Comparison of ENCODE assay signal across 8 mouse cellular contexts in genomic region chr9:15280491-15280879, GRCm38 (mm10). TPM values are rescaled to one million over a fixed set of nuclear protein-coding genes. Genes with fewer than 3 reads are reported as not detected.
DNase-seq lines count a peak whose midpoint lies in the region; ATAC-seq and TF ChIP-seq lines count a peak whose summit lies in the region.

No protein-coding gene starts in this region.

- intact Hi-C loops in heart, postnatal 25 days (cut with DNase I): loop anchor here (2.0 kb wide), 1 partner anchor 28 kb away; no protein-coding TSS in a partner anchor

- ATAC-seq in heart, embryonic 14.5 days (ENCODE audit: insufficient number of reproducible peaks, insufficient read depth, low FRiP score, low read depth): no peak
- no peak for ATAC-seq in G1E (ENCODE audit: extremely low read depth, insufficient number of reproducible peaks, low FRiP score, poor library complexity, severe bottlenecking)
- ATAC-seq in megakaryocyte-erythroid progenitor cell, adult 5-6 weeks (replicated peaks; ENCODE audit: low FRiP score, low TSS enrichment, poor library complexity, severe bottlenecking): peak; percentile 56
- no peak for ATAC-seq in erythroid progenitor cell, adult 5-6 weeks (replicated peaks; ENCODE audit: low FRiP score, poor library complexity, severe bottlenecking)

- H3K4me2 ChIP-seq in heart, embryonic 14.5 days (ENCODE audit: low read length): peak overlapping the region; percentile 88

- no peak for DNase-seq in heart, postnatal 25 days (ENCODE audit: low spot score)
- DNase-seq in G1E (ENCODE audit: low spot score): no peak
- no peak for DNase-seq in hindbrain, embryonic 10.5 days (ENCODE audit: low spot score)
- DNase-seq in urinary bladder, postnatal 10 days (ENCODE audit: low spot score): no peak
- no peak for DNase-seq in ovary, postnatal 14 days (ENCODE audit: low spot score)

- H3K9me3 ChIP-seq in heart, embryonic 14.5 days (ENCODE audit: control insufficient read depth, low read length): no peaks in the 10 kb centered on the region
- no peaks in the 10 kb centered on the region for H3K9me3 ChIP-seq in G1E (replicated peaks)
- H3K9me3 ChIP-seq in hindbrain, embryonic 10.5 days: no peaks in the 10 kb centered on the region

- H3K36me3 ChIP-seq in heart, embryonic 14.5 days (ENCODE audit: control insufficient read depth, insufficient read depth, low read length): peaks cover 21% of the 10 kb centered on the region
- peaks cover 37% of the 10 kb centered on the region for H3K36me3 ChIP-seq in G1E (replicated peaks)
- H3K36me3 ChIP-seq in hindbrain, embryonic 10.5 days: peaks cover 19% of the 10 kb centered on the region

- peaks cover 2 to 13% of the 10 kb centered on the region in 2 experiments; a peak in 3 of 4 replicates for H3K4me1 ChIP-seq in heart, embryonic 14.5 days (ENCODE audit: control insufficient read depth in 2 of 2, insufficient read depth in 2 of 2, low read length in 2 of 2)
- peaks cover 37% of the 10 kb centered on the region for H3K4me1 ChIP-seq in G1E (ENCODE audit: insufficient read depth, low read depth, low read length)
- peaks cover 24% of the 10 kb centered on the region for H3K4me1 ChIP-seq in hindbrain, embryonic 10.5 days (replicated peaks)

- H3K9ac ChIP-seq in heart, embryonic 14.5 days (ENCODE audit: low read length): peak overlapping the region; percentile 94

- H3K27ac ChIP-seq in heart, embryonic 14.5 days (replicated peaks in 1 of 2; ENCODE audit: control insufficient read depth in 1 of 2, insufficient read depth in 1 of 2, low read depth in 2 of 2, low read length in 2 of 2): peak overlapping the region; percentile 2 to 74; a peak in 3 of 4 replicates
- H3K27ac ChIP-seq in hindbrain, embryonic 10.5 days: peak overlapping the region; percentile 89

- no peak for TF ChIP-seq CTCF in G1E (IDR thresholded peaks at IDR 0.05; ENCODE audit: low read depth, low read length)

- WGBS in heart, embryonic 14.5 days: 46% methylated on average over 5 of the region's 5 CpGs
- 55% methylated on average over 5 of the region's 5 CpGs for WGBS in hindbrain, embryonic 10.5 days

- peak overlapping the region; percentile 83 to 88 for H3K4me3 ChIP-seq in heart, embryonic 14.5 days (ENCODE audit: control insufficient read depth in 1 of 2, insufficient read depth in 1 of 2, low read depth in 1 of 2, low read length in 2 of 2)
- peak overlapping the region; percentile 84 for H3K4me3 ChIP-seq in G1E (ENCODE audit: low read depth, low read length)
- peak overlapping the region; percentile 84 for H3K4me3 ChIP-seq in hindbrain, embryonic 10.5 days

- no peaks in the 10 kb centered on the region for H3K27me3 ChIP-seq in heart, embryonic 14.5 days (ENCODE audit: control insufficient read depth, insufficient read depth, low read length)
- H3K27me3 ChIP-seq in G1E (ENCODE audit: insufficient read depth, low read length): no peaks in the 10 kb centered on the region
- no peaks in the 10 kb centered on the region for H3K27me3 ChIP-seq in hindbrain, embryonic 10.5 days (ENCODE audit: insufficient read depth, poor library complexity, severe bottlenecking)

RNA-seq across cellular contexts. Expression of gene Med17, which starts 0.8 kb away (rescaled TPM):
- 20.5 and 25.8 TPM in 2 replicates for polyA plus RNA-seq in heart, embryonic 14.5 days (2014; fragmentation: Nextera tagmentation; extraction: Ambion mirVana)
- total RNA-seq in heart, postnatal 25 days (2021): 10 to 100 TPM; 15.1 to 15.7 TPM
- total RNA-seq in G1E (2014; fragmentation: Nextera tagmentation) (28.9 and 38.2 TPM in 2 replicates), G1E (2017) (56.3 and 59.6 TPM in 2 replicates)
- 15.7 and 17.0 TPM in 2 replicates for polyA plus RNA-seq in G1E (2012)
- 37.6 and 42.4 TPM in 2 replicates for polyA plus RNA-seq in hindbrain, embryonic 10.5 days (2016; fragmentation: Nextera tagmentation; extraction: Ambion mirVana)
- total RNA-seq in megakaryocyte-erythroid progenitor cell, adult 5-6 weeks (2014; fragmentation: Nextera tagmentation): 26.1 and 33.5 TPM in 2 replicates
- 28.2 and 37.4 TPM in 2 replicates for total RNA-seq in megakaryocyte-erythroid progenitor cell, adult 5-6 weeks (2017)
- total RNA-seq in erythroid progenitor cell, adult 5-6 weeks (2015; ENCODE audit: low replicate concordance): 12.6 and 14.4 TPM in 2 replicates
- total RNA-seq in erythroid progenitor cell, adult 5-6 weeks (2017; ENCODE audit: low replicate concordance): 12.9 and 16.0 TPM in 2 replicates

RNA-seq across cellular contexts. Expression of gene Taf1d, which starts 25.5 kb away (rescaled TPM):
- 42.5 and 48.4 TPM in 2 replicates for polyA plus RNA-seq in heart, embryonic 14.5 days (2014; fragmentation: Nextera tagmentation; extraction: Ambion mirVana)
- 10 to 100 TPM; 28.0 to 32.3 TPM for total RNA-seq in heart, postnatal 25 days (2021)
- 250 and 268 TPM in 2 replicates for total RNA-seq in G1E (2014; fragmentation: Nextera tagmentation)
- 657 and 752 TPM in 2 replicates for total RNA-seq in G1E (2017)
- 12.9 and 17.9 TPM in 2 replicates for polyA plus RNA-seq in G1E (2012)
- 53.6 and 83.4 TPM in 2 replicates for polyA plus RNA-seq in hindbrain, embryonic 10.5 days (2016; fragmentation: Nextera tagmentation; extraction: Ambion mirVana)
- total RNA-seq in megakaryocyte-erythroid progenitor cell, adult 5-6 weeks (2014; fragmentation: Nextera tagmentation): 439 and 454 TPM in 2 replicates
- total RNA-seq in megakaryocyte-erythroid progenitor cell, adult 5-6 weeks (2017): 1,383 and 1,827 TPM in 2 replicates
- 113 and 124 TPM in 2 replicates for total RNA-seq in erythroid progenitor cell, adult 5-6 weeks (2015; ENCODE audit: low replicate concordance)
- 307 and 435 TPM in 2 replicates for total RNA-seq in erythroid progenitor cell, adult 5-6 weeks (2017; ENCODE audit: low replicate concordance)

RNA-seq across cellular contexts. Expression of gene 4931406C07Rik, which starts 25.8 kb away (rescaled TPM):
- 5.7 and 6.7 TPM in 2 replicates for polyA plus RNA-seq in heart, embryonic 14.5 days (2014; fragmentation: Nextera tagmentation; extraction: Ambion mirVana)
- 1 to 10 TPM; 4.6 to 5.6 TPM for total RNA-seq in heart, postnatal 25 days (2021)
- total RNA-seq in G1E (2014; fragmentation: Nextera tagmentation): 26.9 and 28.0 TPM in 2 replicates
- total RNA-seq in G1E (2017): 10.0 and 12.8 TPM in 2 replicates
- 1.6 and 1.8 TPM in 2 replicates for polyA plus RNA-seq in G1E (2012)
- polyA plus RNA-seq in hindbrain, embryonic 10.5 days (2016; fragmentation: Nextera tagmentation; extraction: Ambion mirVana): 5.5 and 5.6 TPM in 2 replicates
- 6.5 and 8.3 TPM in 2 replicates for total RNA-seq in megakaryocyte-erythroid progenitor cell, adult 5-6 weeks (2014; fragmentation: Nextera tagmentation)
- total RNA-seq in megakaryocyte-erythroid progenitor cell, adult 5-6 weeks (2017): 5.2 and 6.7 TPM in 2 replicates
- total RNA-seq in erythroid progenitor cell, adult 5-6 weeks (2015; ENCODE audit: low replicate concordance): 2.1 and 7.2 TPM in 2 replicates
- total RNA-seq in erythroid progenitor cell, adult 5-6 weeks (2017; ENCODE audit: low replicate concordance): 0.26 and 1.5 TPM in 2 replicates

RNA-seq across cellular contexts. Expression of gene Vstm5, which starts 41.6 kb away (rescaled TPM):
- polyA plus RNA-seq in heart, embryonic 14.5 days (2014; fragmentation: Nextera tagmentation; extraction: Ambion mirVana): 2.5 and 3.0 TPM in 2 replicates
- under 1 TPM; 0.21 to 0.59 TPM for total RNA-seq in heart, postnatal 25 days (2021)
- total RNA-seq in G1E (2014; fragmentation: Nextera tagmentation): not detected in 2 replicates
- total RNA-seq in G1E (2017): not detected in 2 replicates
- polyA plus RNA-seq in G1E (2012): not detected in 2 replicates
- polyA plus RNA-seq in hindbrain, embryonic 10.5 days (2016; fragmentation: Nextera tagmentation; extraction: Ambion mirVana): 0.86 and 1.6 TPM in 2 replicates
- 3.0 and 3.4 TPM in 2 replicates for total RNA-seq in megakaryocyte-erythroid progenitor cell, adult 5-6 weeks (2014; fragmentation: Nextera tagmentation)
- 0.88 and 1.5 TPM in 2 replicates for total RNA-seq in megakaryocyte-erythroid progenitor cell, adult 5-6 weeks (2017)
- not detected in 2 replicates for total RNA-seq in erythroid progenitor cell, adult 5-6 weeks (2015; ENCODE audit: low replicate concordance)
- not detected in 2 replicates for total RNA-seq in erythroid progenitor cell, adult 5-6 weeks (2017; ENCODE audit: low replicate concordance)
